Mouse (Mus musculus) ES-Bruce4 (cell line): ENCODE results near the gene Mvp.

Experiments
- CTCF ChIP-seq: IDR thresholded peaks from one replicate; pipeline ENCODE4 v1.8.1; 2011; ENCODE audit warnings: low read depth, low read length
- EP300 ChIP-seq: IDR thresholded peaks from 2 replicates; pipeline ENCODE4 v1.6.1; 2011; ENCODE audit warnings: low read depth, low read length; ENCODE audit not compliant: insufficient read depth
- POLR2A ChIP-seq: IDR thresholded peaks from one replicate; pipeline ENCODE4 v1.8.1; 2011; ENCODE audit warnings: low read length; ENCODE audit not compliant: insufficient read depth

DNA sequence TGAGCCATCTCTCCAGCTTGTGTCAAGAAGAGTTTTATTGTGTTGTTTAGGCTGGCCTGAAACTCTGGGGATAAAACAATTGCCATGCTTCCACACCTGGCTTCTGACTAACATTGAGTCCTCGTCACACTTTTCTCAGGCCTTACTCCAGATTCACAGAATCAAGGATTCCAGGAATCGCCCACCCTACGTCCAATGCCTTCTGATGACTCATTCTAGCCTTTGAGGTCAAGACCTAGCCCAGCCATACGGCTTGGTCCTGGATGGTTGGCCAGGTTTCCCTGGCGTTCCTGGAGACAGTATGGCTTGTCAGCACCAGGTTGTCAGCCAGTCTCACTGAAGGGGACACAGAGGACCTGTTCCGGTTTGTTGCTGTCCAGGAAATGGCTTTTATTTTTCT, 2.0 kb downstream of the Mvp start:
- TF ChIP-seq CTCF, result no peak
- TF ChIP-seq EP300, result no peak
- no peak for TF ChIP-seq POLR2A
